Mouse (Mus musculus) yolk sac, embryonic 10.5 days (tissue): ENCODE measurements at regions not wholly inside any gene's neighbourhood (a gene's known extent, or its start where the extent isn't known, plus 50 kb on each side); places are given as distances from the start of the nearest gene placed in this dataset.

Experiments
- DNase-seq: peaks from one replicate; pipeline ENCODE4 v3.0.0-alpha.2; 2017; ENCODE audit warnings: low spot score

DNA sequence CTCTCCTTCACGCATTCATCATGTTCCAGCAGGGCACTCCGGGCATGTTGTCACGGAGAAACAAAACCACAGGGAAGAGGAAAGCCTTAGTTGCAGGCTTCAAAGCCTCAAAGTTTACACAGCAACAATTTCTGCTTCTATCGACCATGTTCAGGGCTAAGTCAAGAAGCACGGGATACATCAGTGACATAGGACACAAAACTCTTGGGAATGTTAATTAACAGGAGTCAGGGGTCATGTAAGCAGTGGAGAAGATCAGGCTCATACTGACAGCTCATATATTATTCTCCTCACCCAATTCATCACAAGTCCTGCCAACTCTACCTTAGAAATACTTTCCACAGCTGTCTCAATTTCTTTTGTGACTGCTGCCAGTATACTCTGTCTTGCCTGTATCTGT lies 133.0 kb upstream of the Btbd3 start:
- DNase-seq, result no peak

- no peak for DNase-seq
Observed at GRCm38 (mm10) chr2:138120868-138121267, 135.5 kb upstream of the Btbd3 start.

DNA sequence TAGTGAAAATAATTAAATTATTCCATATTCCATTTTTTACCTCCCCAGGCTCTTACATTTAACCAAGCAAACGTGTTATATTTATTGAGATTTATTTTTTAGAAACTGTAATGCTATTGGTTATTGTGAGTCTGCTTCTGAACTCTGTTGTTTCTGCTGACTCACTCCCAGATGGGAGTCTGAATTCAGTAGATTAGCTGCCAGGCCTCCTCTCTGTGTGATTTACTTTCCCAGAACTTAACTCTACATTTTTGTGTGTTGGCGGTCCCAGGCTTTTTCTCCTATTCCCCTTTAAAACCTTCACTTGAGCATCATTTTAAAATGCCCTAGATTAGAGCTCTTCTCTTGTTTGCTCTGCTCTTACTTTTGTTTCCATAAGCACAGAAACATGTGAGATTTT lies 136.2 kb upstream of the Btbd3 start:
- DNase-seq, result no peak

- DNase-seq, result no peak
Observed at GRCm38 (mm10) chr2:138099777-138100176, 156.6 kb upstream of the Btbd3 start.

DNA sequence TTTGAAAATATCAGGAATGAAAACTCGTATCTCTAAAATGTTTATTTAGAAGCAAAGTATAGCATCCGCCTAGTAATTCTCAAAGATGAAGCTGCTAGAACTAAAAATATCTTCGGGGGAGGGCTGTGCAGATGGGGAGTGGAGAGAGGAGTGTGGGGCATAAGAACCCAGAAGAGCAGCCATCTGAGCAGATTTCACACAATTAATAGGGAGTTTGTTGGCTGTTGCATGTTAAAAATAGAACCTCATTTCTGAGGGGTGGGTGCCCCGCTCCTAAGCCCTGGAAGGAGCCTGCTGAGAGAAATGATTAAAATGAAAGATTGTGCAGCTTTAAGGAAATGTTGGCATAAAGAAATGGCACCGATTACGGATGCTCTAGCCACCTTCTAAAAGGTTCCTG lies 171.0 kb upstream of the Btbd3 start:
- no peak for DNase-seq

DNA sequence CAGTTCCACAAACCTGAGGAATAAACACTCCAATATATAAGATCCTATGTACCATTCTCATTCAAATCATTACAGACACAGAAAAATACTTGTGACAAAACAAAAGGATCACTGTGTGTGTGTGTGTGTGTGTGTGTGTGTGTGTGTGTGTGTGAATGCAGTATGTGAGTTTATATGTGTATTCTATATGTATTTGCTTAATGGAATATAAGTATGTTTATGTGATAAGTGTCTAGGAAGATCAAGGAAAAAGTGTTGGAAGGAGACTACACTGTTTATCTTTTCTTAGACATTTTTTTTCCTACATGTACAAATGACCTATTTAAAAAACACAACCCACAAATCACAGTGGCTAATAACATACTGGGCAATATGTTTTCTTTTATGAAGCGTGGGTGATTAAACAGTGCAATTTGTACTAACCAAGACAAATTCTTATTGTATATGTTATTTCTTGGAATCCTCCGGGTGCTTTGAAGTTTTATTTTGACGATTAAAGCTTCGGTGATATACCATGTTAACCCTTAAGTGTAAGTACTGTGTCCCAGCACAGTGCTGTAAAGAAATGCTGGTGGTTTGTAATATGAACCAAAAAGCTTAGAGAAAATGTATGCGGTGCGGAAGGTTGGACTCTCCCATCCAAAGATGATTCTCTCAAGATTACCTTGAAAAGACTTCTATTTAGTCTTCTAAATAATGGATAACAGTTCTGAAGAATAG lies 171.6 kb upstream of the Btbd3 start:
- no peak for DNase-seq

- DNase-seq, result no peak
Observed at GRCm38 (mm10) chr2:138074020-138074613, 182.2 kb upstream of the Btbd3 start.

GRCm38 (mm10) chr2:138072165-138072728 lies 184.1 kb upstream of the Btbd3 start:
- no peak for DNase-seq

GRCm38 (mm10) chr2:138053081-138053480 lies 203.3 kb upstream of the Btbd3 start:
- no peak for DNase-seq

- DNase-seq, result no peak
Observed at GRCm38 (mm10) chr2:138048341-138048740, 208.0 kb upstream of the Btbd3 start.

GRCm38 (mm10) chr2:138047781-138048201 lies 208.6 kb upstream of the Btbd3 start:
- DNase-seq, result no peak

DNA sequence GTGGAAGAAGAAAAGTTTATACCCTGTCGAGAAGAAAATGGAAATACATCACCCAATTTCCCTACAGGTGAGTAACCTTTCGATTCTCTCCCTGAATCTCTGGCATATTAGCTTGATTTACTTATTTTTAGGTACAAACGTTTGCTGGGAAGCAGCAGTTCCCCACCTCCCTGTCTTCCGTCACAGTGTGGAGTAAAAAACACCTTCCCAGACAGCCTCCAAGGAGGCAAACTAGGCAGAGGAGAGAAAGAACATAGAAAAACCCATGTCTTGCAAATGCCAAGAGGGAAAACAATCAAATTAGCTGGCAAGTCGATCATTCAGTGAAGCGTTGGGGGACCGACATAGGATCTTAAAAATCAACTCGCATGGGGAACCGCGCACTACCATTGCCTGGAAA lies 209.0 kb upstream of the Btbd3 start:
- no peak for DNase-seq

DNA sequence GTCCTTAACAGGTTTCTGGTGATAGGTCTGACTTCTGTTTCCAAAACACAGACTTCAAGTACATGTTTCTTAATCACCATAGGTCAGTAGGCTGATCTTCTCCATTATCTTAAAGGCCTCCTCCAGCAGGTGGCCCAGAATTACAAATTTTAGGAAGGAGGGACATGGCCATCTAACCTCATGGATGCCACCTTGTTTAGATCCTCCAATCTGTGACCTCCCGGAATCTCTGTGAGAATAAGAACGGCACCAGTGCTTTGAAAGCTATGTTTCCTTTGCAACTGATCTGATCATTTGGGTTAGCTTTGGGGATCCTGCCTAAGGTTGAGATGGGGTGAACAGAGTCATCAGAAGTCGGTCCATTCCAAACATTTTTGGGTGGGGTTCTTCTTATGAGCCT lies 209.4 kb upstream of the Btbd3 start:
- DNase-seq, result no peak

GRCm38 (mm10) chr2:138045933-138046642 lies 210.3 kb upstream of the Btbd3 start:
- DNase-seq, result no peak

- DNase-seq, result no peak
Observed at GRCm38 (mm10) chr2:138040706-138041105, 215.7 kb upstream of the Btbd3 start.

- no peak for DNase-seq
Observed at GRCm38 (mm10) chr2:138040302-138040701, 216.1 kb upstream of the Btbd3 start.

- no peak for DNase-seq
Observed at GRCm38 (mm10) chr2:138034123-138034736, 222.1 kb upstream of the Btbd3 start.

DNA sequence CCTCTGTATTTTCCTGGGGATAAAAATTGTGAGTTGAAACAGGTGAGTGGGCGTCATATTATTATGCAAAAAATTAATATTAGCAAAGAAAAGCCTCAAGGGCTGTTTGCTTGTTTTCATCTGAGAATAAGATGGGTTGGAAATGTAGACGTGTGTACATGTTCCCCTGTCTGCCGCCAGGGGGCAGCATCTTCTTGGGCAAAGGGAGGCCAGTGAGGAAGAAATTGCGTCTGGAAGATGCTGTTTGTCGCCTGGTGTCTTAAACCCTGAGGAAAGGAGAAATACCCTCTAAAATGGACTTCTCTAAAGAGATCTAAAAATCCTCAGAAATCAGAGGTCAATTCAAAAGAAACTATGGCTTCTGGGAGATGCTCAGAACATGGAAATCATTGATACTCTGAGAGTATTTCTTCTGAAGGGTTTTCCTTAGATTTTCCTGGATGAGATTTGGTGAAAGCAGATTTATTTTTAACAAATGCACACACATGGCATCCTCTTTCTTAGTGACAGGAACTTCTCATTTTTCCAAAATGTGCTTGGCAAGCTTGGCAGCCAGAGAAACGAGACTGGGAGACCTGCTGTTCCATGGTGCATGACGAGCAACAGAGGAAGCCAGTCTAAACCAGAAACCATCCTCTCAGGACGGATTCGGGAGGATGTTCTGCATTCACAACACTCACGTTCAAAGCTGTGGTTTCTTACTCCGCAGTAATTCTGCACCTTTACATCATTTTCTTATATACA lies 222.8 kb upstream of the Btbd3 start:
- DNase-seq, result peak; percentile 31

- no peak for DNase-seq
Observed at GRCm38 (mm10) chr2:138027411-138027810, 229.0 kb upstream of the Btbd3 start.

GRCm38 (mm10) chr2:138023558-138023957 lies 232.8 kb upstream of the Btbd3 start:
- DNase-seq, result no peak

DNA sequence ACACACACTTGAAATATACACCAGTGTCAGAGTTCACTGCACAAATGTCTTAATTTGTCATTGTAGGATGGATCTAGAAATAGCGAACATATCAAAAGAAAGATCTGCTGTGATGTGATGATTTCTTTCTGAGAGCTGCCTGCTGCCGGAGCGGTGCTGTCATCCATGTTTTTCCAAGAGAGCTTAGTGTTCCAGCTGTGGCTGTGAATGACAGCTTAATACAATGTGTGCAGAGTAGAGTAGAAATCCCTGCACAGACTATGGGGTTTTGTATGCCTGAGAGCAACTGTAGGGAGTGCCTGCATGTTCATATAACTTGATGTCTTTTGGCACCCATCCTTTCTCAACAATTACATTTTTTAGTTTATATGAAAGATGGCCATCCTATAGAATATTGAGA lies 274.6 kb upstream of the Btbd3 start:
- DNase-seq, result no peak

DNA sequence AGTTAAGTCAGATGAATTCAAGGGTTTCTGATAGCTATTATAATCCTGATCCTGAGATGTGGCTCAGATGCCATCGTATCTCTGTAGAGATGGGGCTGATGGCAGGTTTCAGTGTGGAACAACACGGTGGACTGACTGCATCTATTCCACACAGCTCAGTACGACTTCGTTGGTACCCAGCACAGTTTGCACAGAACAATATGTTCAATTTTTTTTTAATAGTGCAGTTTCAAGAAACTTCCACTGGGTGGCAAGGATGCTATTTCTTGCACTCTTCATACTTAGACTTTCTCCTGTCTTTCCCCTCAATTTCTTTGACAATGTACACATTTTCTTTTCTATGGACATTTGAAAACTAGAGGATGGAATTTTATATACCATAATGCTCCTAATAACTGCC lies 278.6 kb upstream of the Btbd3 start:
- no peak for DNase-seq
